Mouse (Mus musculus) stomach, postnatal 0 days (tissue): ENCODE measurements around the gene Gatm.

ENCODE experiments used
- CTCF ChIP-seq: IDR thresholded peaks from 2 replicates; pipeline ENCODE4 v1.5.1; 2016; ENCODE audit warnings: antibody characterized with exemption, low read depth, mild to moderate bottlenecking, moderate library complexity
- EP300 ChIP-seq: optimal IDR thresholded peaks from 2 replicates; pipeline ENCODE3; 2016; ENCODE audit warnings: antibody characterized with exemption

- TF ChIP-seq CTCF (peak; percentile 89), EP300 (no peak)
Measured at GRCm38 (mm10) chr2:122569439-122569838, 41.7 kb downstream of the Gatm start.
